Mouse (Mus musculus): ENCODE data around the gene Tunar.

GRCm38 (mm10) chr12:105420476-105420875, 86.8 kb downstream of the Tunar start:
- TF ChIP-seq CTCF (IDR thresholded peaks at IDR 0.05; ENCODE audit: insufficient read depth, low read length) (no peak), POLR2A (IDR thresholded peaks at IDR 0.05; ENCODE audit: borderline replicate concordance, extremely low read depth, low read depth, low read length) (no peak)

All from lung, adult 2 months (tissue).